Mouse (Mus musculus) R1 (cell line): ENCODE results near the gene Trip11.
"Not testable (repeated sequence)": the region's sequence is repeated elsewhere in the genome, so short reads cannot be mapped to it uniquely, and the experiment has no call there.

ENCODE experiments used
- DNase-seq: peaks from one replicate; pipeline ENCODE4 v3.0.0-alpha.2; 2018; ENCODE audit warnings: low read depth, low spot score

The Trip11 gene

DNA sequence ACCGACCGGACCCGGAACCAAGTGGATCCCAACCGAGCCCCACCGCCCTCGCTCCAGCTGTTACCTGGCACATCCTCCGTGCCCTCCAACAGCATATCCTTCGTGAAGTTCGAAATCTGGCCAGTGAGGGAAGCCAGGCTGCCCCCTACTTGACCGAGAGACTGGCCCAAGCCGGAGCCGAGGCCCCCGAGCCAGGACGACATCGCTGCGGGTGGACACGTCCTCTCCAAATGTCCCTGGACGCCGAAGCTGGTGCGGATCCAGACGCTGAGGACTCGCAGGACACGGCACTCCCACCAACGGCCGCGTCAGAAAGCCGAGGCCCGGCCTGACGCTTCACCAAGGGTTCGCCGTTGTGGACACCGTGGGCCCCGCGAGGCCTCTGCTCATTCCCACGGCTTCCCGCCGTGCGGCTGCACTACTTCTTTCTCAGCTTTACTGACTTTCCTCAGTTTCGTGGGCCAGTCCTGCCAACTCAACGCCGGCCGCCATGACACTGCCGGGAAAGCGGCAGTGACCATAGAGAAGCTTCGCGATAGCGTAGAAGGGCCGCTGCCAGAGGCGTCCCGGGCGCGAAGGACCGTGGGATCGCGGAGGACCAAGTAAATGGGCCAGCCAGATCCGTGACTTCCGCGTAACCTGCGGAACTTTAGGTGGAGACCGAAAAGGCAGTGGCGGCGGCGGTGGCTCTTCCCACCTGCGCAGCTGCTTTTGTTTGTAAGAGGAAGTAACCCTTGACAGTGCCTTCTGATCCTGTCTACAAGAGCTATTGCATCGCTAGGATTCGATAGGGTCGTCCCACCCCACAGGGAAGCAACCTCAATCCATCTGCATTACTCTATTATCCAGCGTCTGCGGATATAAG is at the start of gene Trip11:
Trip11 (minus strand) TSS at position 642 of the 865 bp plus-strand sequence.
- peak; percentile 84 for DNase-seq

DNA sequence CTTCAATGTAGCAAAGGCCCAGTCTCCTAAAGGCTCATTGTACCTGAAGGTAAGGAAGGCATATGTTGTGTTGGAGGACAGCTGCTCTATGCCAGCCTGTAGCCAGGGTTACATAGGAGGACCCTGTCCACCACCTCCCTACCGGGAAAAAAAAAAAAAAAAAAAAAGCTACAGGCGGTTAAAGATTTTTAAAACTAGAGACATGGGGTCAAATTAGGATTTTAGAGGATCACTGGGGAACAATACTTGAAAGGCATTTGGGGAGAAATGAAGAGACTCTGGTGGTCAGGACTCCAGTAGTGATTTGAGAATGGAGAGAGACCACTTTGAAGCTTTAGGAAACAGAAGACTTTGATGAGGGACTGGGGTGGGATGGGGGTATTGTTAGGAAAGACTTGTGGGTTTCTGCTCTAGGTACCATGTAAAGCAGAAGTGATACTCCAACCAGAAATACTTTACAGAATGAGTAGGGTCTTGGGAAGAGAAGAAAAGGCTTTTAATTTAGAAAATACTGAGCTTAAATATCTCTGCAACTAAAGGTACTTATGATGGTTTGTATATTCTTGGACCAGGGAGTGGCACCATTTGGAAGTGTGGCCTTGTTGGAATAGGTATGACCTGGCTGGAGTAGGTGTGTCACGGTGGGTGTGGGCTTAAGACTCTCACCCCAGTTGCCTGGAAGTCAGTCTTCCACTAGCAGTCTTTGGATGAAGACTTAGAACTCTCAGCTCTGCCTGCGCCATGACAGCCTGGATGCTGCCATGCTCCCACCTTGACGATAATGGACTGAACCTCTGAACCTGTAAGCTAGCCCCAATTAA is 46.1 kb upstream of the Trip11 start:
- not testable (repeated sequence) for DNase-seq

DNA sequence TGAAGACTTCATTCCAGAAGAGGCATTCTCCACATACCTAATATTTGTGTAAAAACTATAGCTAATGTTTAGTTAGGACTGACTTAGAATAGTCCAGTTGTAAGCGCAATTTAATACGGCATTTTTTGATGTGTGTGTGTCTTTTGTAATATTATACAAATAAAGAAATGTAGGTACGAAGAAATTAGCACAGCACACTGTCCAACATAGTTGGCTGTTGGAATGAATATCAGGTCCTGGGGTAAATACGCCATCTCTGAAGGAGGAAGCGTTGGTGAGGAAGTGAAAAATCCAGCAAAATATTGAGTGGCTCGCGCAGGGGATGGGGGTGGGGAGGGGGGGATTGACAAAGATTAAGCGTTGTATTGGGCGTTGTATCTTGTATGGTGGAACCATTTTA is 45.5 kb upstream of the Trip11 start:
- no peak for DNase-seq

DNA sequence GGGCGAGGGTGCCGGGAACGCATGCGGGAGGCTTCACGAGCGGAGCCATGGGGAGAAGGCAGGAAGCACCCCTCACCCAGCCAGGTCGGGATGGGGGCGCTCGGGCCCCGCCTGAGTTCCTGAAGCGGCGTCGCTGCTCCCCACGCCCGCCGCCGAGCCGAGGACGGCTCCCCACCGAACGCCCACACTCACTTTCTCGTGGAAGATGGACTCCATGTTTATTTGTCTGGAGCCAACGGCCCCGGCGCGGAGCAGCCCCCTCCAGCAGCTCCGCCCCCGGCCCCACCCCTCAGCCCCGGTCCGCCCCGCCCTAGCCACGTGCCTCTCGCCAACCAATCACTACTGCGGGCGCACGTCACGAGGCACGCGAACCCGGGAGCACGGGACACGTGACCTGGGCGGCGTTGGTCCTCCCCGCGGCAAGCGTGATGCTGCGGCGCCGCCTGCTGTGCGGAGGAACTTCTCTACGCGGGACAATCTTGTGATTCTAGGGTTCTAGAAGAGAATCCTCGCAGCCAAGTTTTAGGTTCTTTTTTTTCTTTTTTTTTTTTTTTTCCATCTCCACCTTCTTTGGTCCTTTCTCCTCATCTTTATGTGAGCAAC is 45.0 kb upstream of the Trip11 start, which contains the start of gene Atxn3:
Atxn3 (minus strand) TSS at position 305 of the 603 bp plus-strand sequence.
- DNase-seq: peak; percentile 93

DNA sequence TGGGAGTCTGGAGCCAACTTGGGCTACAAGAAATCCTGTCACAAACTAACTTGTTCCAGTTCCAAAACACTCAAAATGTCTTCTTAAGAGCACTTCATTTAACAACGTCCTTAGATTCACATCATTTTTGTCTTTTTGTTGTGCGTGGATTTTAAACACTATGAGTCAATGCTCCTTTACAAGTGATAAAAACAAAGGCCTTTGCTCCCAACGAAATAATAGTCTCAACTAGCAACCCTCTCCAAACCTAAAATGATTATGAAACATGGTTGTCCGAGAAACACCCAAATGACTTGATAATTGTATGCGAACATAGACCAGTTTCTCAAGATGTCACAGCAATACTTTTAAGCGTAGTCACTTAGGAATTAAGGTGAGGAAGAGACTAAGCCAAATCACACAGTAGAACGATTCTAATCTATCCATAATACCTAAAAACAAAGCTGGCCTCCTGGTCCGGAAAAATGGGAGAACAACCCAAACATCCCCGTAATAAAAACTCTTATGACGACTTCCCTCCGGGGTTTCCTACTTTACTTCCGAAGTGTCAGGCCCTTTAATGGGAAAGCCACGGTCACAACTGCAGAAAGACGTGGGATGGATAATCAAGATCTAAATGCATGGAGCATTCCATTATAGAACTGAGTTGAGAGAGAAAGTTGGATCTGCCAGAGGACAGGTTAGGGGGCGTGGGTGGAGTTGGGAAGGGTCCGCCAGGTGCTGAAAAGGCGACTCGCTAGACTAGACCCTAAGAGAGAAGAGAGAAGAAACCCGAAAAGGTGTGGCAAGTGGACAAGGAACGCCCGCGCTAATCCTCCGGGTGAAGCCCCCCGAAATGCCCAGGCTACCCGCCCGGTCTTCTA is 44.2 kb upstream of the Trip11 start:
- DNase-seq: no peak

DNA sequence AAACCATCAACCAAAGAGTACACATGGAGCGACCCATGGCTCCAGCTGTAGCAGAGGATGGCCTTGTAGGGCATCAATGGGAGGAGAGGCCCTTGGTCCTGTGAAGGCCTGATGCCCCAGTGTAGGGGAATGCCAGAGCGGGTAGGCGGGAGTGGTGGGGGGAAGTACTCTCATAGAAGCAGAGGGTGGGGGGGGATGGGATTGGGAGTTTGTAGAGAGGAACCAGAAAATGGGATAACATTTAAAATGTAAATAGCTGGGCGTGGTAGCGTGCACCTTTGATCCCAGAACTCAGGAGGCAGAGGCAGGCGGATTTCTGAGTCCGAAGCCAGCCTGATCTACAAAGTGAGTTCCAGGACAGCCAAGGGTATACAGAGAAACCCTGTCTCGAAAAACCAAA is 42.8 kb upstream of the Trip11 start:
- DNase-seq: peak; percentile 54

DNA sequence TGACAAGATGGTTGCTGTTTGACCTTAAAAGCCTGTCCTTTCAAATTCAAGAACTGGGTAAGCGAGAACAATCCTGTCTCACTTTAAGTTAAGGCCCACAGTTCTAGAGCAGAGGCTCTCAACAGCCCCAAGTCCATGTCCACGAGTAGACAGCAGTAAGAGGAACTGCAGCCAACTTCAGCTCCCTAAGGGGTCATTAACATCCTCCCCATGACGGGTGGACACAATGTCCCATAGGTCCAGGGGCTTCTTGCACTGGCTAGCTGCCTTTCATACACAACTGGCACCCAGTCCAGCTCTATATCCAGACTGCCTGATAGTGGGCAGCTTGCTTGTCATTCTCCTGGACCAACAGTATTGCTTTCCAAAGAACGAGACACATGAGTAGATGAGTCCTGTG is 35.7 kb upstream of the Trip11 start:
- DNase-seq: no peak

DNA sequence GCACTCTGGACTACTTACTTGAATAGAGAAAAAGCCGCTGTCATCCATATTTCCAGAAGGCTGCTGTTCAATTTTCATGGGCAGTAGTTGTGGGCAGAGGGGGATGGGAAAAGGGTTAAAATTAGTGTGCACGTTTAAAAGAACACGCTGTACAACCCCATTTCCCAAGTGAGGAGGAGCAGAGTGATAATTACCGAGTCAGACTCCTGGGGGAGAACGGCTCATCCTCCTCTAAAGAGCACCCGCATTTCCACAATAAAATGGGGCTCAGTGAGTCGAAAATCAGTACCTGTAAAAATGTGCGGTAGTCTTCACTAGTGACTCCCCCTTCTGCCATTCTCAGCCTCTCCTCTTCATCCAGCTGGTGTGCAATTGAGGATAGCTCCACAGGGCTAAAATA is 34.9 kb upstream of the Trip11 start:
- DNase-seq: no peak

DNA sequence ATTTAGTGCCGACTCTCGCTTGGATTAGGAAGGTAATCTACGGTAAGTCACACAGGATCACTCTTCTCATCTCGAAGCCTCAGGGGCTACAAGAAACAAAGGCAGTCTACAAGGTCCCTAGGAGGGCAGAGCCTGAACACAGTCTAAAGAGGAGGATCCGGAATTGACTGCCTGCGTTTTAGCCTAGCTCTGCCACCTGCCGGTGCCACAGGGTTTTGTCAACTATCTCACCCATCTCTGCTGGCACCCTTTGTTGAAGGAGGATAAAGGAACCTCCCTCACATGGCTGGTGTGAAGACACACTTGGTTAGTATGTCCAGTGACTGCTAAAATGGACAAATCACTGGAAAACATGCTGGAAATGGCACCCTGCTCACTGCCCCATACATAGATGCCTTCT is 24.5 kb upstream of the Trip11 start:
- DNase-seq: peak; percentile 69

DNA sequence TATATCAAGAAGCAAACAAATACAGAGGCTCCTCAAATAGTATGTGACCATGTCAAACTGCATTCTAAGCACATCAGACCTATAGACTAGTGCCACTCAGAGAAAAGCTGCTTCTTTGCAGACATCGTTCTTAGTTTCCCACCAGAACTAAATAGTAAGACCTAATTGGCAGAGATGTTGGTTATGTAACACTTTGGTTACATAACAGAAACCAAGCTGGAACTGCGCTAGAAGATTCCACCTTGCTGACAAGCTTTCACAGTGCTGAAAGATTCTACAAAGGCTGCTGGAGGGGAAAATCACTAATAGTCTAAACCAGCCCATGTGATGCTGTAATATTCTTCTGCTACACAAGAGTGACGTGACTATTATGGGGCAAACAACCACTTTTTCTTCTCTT is 22.2 kb upstream of the Trip11 start:
- DNase-seq: no peak

DNA sequence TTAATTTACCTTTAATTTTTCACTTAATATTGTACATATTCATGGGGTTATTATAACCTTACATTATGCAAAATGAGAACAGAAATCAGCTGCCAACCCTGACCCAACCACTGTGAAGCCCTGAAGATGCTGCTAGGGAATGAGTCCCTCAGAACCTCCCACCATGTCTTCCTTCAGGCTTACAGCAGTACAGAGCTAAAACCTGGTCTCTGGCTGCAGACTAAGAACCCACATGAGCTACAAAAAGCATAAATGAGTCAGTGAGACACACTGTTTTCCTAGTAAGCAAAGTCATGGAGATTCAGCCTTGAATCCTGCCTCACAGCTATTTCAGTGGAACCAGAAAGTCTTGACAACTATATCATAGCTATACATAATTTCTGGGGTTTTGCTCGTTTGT is 15.4 kb upstream of the Trip11 start:
- DNase-seq: no peak

DNA sequence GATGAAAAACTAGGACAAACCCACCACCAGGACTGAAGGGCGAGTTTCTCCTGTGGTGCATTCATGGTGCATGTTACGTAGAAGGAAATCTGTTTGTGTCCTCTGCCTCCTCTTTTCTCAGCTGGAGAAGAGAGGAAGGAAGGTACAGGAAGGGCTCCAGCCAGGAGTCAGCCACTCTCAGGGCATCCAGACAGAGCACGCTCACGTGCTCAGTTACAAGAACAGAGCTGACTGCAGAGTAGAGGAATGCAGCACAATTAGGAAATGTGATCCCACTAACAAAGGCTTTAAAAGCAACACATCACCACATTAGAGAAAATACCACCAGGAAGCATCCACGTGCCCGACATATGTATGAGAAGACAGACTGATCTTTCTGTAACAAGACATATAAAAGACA is 9.2 kb upstream of the Trip11 start:
- peak; percentile 21 for DNase-seq

DNA sequence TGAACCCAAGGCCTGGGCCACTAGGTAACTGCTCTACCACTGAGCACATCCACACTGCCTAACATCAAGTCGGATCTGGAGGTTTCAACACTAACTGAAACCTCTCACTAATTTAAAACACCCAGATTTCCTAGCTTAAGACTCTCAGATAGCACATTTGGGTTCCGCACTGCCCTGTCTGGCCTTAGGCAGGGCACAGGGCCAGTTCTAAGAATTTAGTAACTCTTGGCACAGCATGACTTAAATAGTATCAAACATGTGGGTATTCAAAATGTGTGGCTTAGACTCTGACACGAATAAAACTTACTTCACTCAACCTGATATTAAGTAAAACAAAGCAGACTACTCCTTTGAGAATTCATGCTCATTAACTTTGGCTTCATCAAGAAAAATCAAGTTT is 6.8 kb upstream of the Trip11 start:
- DNase-seq: no peak

DNA sequence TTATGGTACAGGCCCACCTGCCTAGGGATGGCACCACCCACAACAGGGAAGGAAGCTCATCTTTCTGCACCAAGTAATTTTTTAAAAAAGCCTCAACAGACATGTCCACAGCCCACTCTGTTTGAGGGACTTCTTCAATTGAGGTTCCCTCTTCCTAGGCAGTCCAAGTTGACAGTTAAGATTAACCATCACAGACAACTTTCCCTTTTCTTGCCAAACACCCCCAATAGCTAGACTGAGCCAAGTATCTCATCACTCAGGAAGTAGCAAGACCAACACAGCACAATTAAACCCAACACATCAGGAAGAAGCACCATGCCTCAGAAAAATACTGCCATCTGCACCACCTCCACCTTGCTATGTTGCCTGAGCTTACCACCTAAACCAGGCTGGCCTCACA is 4.1 kb upstream of the Trip11 start:
- DNase-seq: no peak

DNA sequence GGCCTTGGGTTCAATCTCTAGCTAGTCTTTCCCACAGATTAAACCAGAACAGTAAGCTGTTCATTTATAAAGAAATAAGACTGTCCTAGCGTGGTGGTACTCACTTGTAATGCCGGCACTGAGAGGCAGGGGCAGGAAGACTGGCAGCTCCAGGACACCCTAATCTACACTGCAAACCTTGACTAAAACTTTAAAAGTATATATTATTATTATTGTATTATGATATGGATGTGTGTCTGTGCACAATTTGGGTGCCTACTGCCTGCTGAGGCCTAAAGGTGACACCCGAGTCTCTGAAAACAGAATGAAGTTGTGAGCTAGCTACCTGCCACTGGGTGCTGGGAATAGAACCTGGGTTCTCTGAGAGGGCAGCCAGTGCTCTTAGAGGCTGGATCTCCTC is 1.7 kb downstream of the Trip11 start:
- DNase-seq: no peak

DNA sequence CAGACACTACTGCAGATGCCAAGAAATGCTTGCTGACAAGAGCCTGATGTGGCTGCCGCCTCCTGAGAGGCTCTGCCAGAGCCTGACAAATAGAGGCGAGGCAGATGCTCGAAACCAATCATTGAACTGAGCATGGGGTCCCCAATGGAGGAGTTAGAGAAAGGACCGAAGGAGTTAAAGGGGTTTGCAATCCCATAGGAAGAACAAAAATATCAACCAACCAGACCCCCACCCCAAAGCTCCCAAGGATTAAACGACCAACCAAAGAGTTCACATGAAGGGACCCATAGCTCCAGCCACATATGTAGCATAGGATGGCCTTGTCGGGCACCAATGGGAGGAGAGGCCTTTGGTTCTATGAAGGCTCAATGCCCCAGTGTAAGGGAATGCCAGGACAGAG is 2.7 kb downstream of the Trip11 start:
- DNase-seq: no peak

DNA sequence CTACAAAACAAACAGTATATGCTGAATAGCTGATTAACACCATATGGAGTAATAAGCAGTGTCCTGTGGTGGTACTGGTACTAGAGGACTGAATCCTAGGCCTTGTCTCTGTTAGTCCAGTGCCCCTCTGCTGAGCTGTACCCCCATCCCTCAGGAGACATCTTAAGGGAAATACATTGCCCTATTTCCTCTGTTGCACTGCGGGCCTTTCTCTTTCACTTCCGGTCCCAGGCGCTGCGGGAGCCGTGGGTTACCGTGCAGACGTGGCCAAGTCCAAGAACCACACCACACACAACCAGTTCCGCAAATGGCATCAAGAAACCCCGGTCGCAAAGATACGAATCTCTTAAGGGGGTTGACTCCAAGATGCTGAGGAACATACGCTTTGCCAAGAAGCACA is 7.2 kb downstream of the Trip11 start:
- peak; percentile 14 for DNase-seq

DNA sequence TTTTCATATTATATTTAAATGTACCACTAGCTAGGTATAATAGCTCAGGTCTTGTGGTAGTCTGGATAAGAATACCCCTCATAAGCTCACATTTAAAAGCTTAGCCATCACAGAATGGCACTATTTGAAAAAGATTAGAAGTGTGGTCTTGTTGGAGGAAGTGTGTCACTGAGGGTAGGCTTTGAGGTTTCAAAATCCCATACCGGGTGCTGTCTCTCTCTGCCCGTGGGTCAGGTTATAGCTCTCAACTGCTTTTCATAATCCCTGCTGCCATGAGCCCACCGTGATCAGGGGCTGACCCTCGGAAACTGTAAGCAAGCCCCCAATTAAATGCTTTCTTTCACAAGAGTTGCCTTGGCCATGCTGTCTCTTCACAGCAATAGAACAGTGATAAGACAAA is 8.2 kb downstream of the Trip11 start:
- DNase-seq: no peak

DNA sequence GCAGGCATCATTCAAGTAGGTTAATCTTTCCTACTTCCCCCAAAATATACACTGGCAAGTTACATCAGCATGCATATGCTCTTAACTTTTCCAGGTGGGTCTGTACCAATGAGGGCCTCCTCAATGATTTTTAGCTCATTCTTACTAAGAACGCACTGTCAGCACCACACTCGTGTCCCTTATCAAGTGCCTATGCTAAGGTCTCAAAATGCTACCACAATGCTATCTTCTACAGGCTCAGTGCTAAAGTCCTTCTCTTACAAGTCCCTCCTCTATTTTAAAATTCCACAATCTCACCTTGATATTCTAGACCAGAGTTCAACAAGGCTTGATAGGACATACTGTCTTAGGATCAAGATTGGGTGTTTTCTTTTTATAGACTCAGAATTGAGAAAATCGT is 8.9 kb downstream of the Trip11 start:
- DNase-seq: no peak

DNA sequence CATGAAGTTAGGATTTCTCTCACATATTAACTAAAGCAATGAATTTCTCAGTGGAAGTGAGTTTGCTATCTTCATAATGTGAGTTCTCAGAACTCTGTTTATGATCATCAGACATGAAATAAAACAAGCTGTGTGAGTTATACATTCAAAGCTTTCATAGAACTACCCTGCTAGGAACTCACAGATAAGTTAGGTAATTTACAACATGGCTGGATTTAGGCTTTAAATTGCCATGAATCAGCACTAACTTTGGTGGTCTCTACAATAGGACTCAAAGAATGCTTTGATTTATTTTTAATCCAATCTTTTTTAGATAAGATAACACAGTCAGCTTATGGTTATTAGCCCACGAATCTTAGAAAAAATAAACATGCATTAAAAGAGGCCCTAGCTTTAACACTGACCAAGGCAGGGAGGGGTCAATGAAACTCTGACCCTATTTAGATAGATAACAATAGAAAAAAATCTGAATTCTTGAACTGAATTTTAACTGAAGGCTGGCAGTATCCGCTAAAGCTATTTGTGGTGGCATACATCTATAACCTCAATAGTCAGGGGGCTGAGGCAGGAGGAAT is 13.3 kb downstream of the Trip11 start:
- DNase-seq: no peak

DNA sequence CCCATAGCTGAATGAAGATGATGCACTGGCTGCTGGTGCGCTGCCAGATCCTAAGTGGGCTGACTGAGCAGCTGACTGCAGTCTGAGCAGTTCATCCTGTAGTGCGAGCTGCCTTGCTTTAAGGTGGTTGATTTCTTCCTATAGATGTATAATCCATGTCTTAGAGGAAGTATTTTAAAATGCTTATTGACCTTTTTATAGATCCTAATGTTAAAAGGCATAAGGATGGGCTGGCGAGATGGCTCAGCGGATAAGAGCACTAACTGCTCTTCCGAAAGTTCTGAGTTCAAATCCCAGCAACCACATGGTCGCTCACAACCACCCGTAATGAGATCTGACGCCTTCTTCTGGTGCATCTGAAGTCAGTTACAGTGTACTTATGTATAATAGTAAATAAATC is 14.1 kb downstream of the Trip11 start:
- no peak for DNase-seq
